Comparison of ENCODE assay signal across 8 mouse cellular contexts in genomic region chr11:96987873-96988655, GRCm38 (mm10). TPM values are rescaled to one million over a fixed set of nuclear protein-coding genes. Genes with fewer than 3 reads are reported as not detected.
A peak's percentile ranks its signal among the peaks of the same experiment; 100 is the strongest.
DNase-seq lines count a peak whose midpoint lies in the region; ATAC-seq and TF ChIP-seq lines count a peak whose summit lies in the region.

No protein-coding gene starts in this region.

- H3K9me3 ChIP-seq in embryonic facial prominence, embryonic 10.5 days: no peaks in the 10 kb centered on the region
- H3K9me3 ChIP-seq in intestine, postnatal 0 days (ENCODE audit: control insufficient read depth): no peaks in the 10 kb centered on the region
- no peaks in the 10 kb centered on the region for H3K9me3 ChIP-seq in midbrain, embryonic 16.5 days (replicated peaks; ENCODE audit: control insufficient read depth, low read length, poor library complexity, severe bottlenecking)

- H3K27me3 ChIP-seq in embryonic facial prominence, embryonic 10.5 days (replicated peaks; ENCODE audit: low read depth, poor library complexity, severe bottlenecking): peaks cover 82% of the 10 kb centered on the region
- 0 out of 2 replicates have a peak, but pooled peaks cover 4% of the 10 kb centered on the region for H3K27me3 ChIP-seq in intestine, postnatal 0 days (replicated peaks; ENCODE audit: control insufficient read depth, insufficient read depth, low read length)
- peaks cover 6% of the 10 kb centered on the region for H3K27me3 ChIP-seq in midbrain, embryonic 16.5 days (ENCODE audit: control insufficient read depth, insufficient read depth, low read depth, low read length)

- H3K36me3 ChIP-seq in embryonic facial prominence, embryonic 10.5 days (replicated peaks): no peaks in the 10 kb centered on the region
- no peaks in the 10 kb centered on the region for H3K36me3 ChIP-seq in intestine, postnatal 0 days (ENCODE audit: control insufficient read depth, insufficient read depth)
- no peaks in the 10 kb centered on the region for H3K36me3 ChIP-seq in midbrain, embryonic 16.5 days (ENCODE audit: control insufficient read depth, insufficient read depth, low read length)

- peak overlapping the region; percentile 28; the same call in 1 of the 2 replicates for H3K4me3 ChIP-seq in gastrocnemius, adult 2 months
- peak overlapping the region; percentile 54 for H3K4me3 ChIP-seq in embryonic facial prominence, embryonic 10.5 days
- H3K4me3 ChIP-seq in intestine, postnatal 0 days (ENCODE audit: low read depth, low read length): peak overlapping the region; percentile 17
- peak overlapping the region; percentile 45 for H3K4me3 ChIP-seq in midbrain, embryonic 16.5 days (ENCODE audit: low read depth, low read length)

- WGBS in embryonic facial prominence, embryonic 10.5 days: 6% methylated on average over 31 of the region's 31 CpGs
- 7% methylated on average over 31 of the region's 31 CpGs for WGBS in intestine, postnatal 0 days
- 6% methylated on average over 31 of the region's 31 CpGs for WGBS in midbrain, embryonic 16.5 days

- H3K4me1 ChIP-seq in embryonic facial prominence, embryonic 10.5 days: peaks cover 45% of the 10 kb centered on the region
- H3K4me1 ChIP-seq in intestine, postnatal 0 days (replicated peaks; ENCODE audit: control insufficient read depth, insufficient read depth, low read length): peaks cover 7% of the 10 kb centered on the region; the same call in 1 of the 2 replicates
- H3K4me1 ChIP-seq in midbrain, embryonic 16.5 days (ENCODE audit: control insufficient read depth, insufficient read depth, low read length): peaks cover 8% of the 10 kb centered on the region

- TF ChIP-seq CTCF in gastrocnemius, adult 2 months (IDR thresholded peaks at IDR 0.05): no peak
- no peak for TF ChIP-seq CTCF in intestine, postnatal 0 days (IDR thresholded peaks at IDR 0.05; ENCODE audit: low read depth)

- peak overlapping the region; percentile 56 for H3K4me2 ChIP-seq in intestine, postnatal 0 days (replicated peaks; ENCODE audit: low read depth)
- peak overlapping the region; percentile 75 for H3K4me2 ChIP-seq in midbrain, embryonic 16.5 days (ENCODE audit: low read length)

- 0 out of 2 replicates have a peak, but pooled peaks have one; percentile 25 for ATAC-seq in intestine, postnatal 0 days
- peak; percentile 74 for ATAC-seq in midbrain, embryonic 16.5 days

- no peak overlapping the region for H3K9ac ChIP-seq in intestine, postnatal 0 days (ENCODE audit: low read depth, low read length)
- H3K9ac ChIP-seq in midbrain, embryonic 16.5 days (ENCODE audit: low read depth, low read length): peak overlapping the region; percentile 69

- intact Hi-C loops in gastrocnemius, adult 2 months (cut with DNase I): no loop called here

- no peak for DNase-seq in gastrocnemius, adult 2 months
- DNase-seq in gastrocnemius, postnatal 25 days: no peak
- peak; percentile 88 for DNase-seq in A20 (ENCODE audit: low read depth, low spot score)
- peak; percentile 41 for DNase-seq in embryonic facial prominence, embryonic 10.5 days (ENCODE audit: low spot score)
- DNase-seq in thymus, postnatal 4 days: peak; percentile 73
- no peak for DNase-seq in layer of hippocampus, adult 9-11 months

- no peak overlapping the region for H3K27ac ChIP-seq in gastrocnemius, adult 2 months
- H3K27ac ChIP-seq in embryonic facial prominence, embryonic 10.5 days (replicated peaks): peak overlapping the region; percentile 8
- H3K27ac ChIP-seq in intestine, postnatal 0 days (ENCODE audit: low read depth, low read length): no peak overlapping the region
- H3K27ac ChIP-seq in midbrain, embryonic 16.5 days (ENCODE audit: low read length): peak overlapping the region; percentile 69

RNA-seq across cellular contexts. Expression of gene Sp2, which starts 5.3 kb away (rescaled TPM):
- 10 to 100 TPM; 10.4 to 11.0 TPM for total RNA-seq in gastrocnemius, adult 2 months (2021)
- 1 to 10 TPM; 8.9 to 9.0 TPM for total RNA-seq in gastrocnemius, postnatal 25 days (2021)
- 27.9 and 30.3 TPM in 2 replicates for polyA plus RNA-seq in embryonic facial prominence, embryonic 10.5 days (2016; fragmentation: Nextera tagmentation; extraction: Ambion mirVana)
- polyA plus RNA-seq in intestine, postnatal 0 days (2015; fragmentation: Nextera tagmentation; extraction: Ambion mirVana): 7.7 and 8.2 TPM in 2 replicates
- polyA plus RNA-seq in midbrain, embryonic 16.5 days (2015; fragmentation: Nextera tagmentation; extraction: Ambion mirVana): 15.4 and 16.8 TPM in 2 replicates

RNA-seq across cellular contexts. Expression of gene Sp6, which starts 25.1 kb away (rescaled TPM):
- under 1 TPM in 1 of 2 experiments, not detected in 1; 0.10 TPM for total RNA-seq in gastrocnemius, adult 2 months (2021)
- total RNA-seq in gastrocnemius, postnatal 25 days (2021): under 1 TPM in 1 of 2 experiments, not detected in 1; 0.10 TPM
- 4.4 and 7.4 TPM in 2 replicates for polyA plus RNA-seq in embryonic facial prominence, embryonic 10.5 days (2016; fragmentation: Nextera tagmentation; extraction: Ambion mirVana)
- 0.04 TPM in 1 of 2 replicates, not detected in the other for polyA plus RNA-seq in intestine, postnatal 0 days (2015; fragmentation: Nextera tagmentation; extraction: Ambion mirVana)
- 0.26 and 0.35 TPM in 2 replicates for polyA plus RNA-seq in midbrain, embryonic 16.5 days (2015; fragmentation: Nextera tagmentation; extraction: Ambion mirVana)

RNA-seq across cellular contexts. Expression of gene Scrn2, which starts 41.7 kb away (rescaled TPM):
- total RNA-seq in gastrocnemius, adult 2 months (2021): 10 to 100 TPM; 10.4 to 11.4 TPM
- total RNA-seq in gastrocnemius, postnatal 25 days (2021): 1 to 10 TPM; 9.3 to 9.4 TPM
- 43.5 and 43.8 TPM in 2 replicates for polyA plus RNA-seq in embryonic facial prominence, embryonic 10.5 days (2016; fragmentation: Nextera tagmentation; extraction: Ambion mirVana)
- 24.1 and 24.5 TPM in 2 replicates for polyA plus RNA-seq in intestine, postnatal 0 days (2015; fragmentation: Nextera tagmentation; extraction: Ambion mirVana)
- 13.7 and 16.7 TPM in 2 replicates for polyA plus RNA-seq in midbrain, embryonic 16.5 days (2015; fragmentation: Nextera tagmentation; extraction: Ambion mirVana)

RNA-seq across cellular contexts. Expression of gene Pnpo, which starts 44.3 kb away (rescaled TPM):
- 1 to 10 TPM; 7.4 to 8.2 TPM for total RNA-seq in gastrocnemius, adult 2 months (2021)
- total RNA-seq in gastrocnemius, postnatal 25 days (2021): 1 to 10 TPM; 7.0 to 8.3 TPM
- 32.0 and 34.5 TPM in 2 replicates for polyA plus RNA-seq in embryonic facial prominence, embryonic 10.5 days (2016; fragmentation: Nextera tagmentation; extraction: Ambion mirVana)
- polyA plus RNA-seq in intestine, postnatal 0 days (2015; fragmentation: Nextera tagmentation; extraction: Ambion mirVana): 145 and 158 TPM in 2 replicates
- 32.2 and 32.5 TPM in 2 replicates for polyA plus RNA-seq in midbrain, embryonic 16.5 days (2015; fragmentation: Nextera tagmentation; extraction: Ambion mirVana)

RNA-seq across cellular contexts. Expression of gene Lrrc46, which starts 53.1 kb away (rescaled TPM):
- total RNA-seq in gastrocnemius, adult 2 months (2021): not detected
- under 1 TPM in 1 of 2 experiments, not detected in 1; 0.27 TPM for total RNA-seq in gastrocnemius, postnatal 25 days (2021)
- polyA plus RNA-seq in embryonic facial prominence, embryonic 10.5 days (2016; fragmentation: Nextera tagmentation; extraction: Ambion mirVana): 1.2 TPM in 2 replicates
- 0.17 and 0.18 TPM in 2 replicates for polyA plus RNA-seq in intestine, postnatal 0 days (2015; fragmentation: Nextera tagmentation; extraction: Ambion mirVana)
- 3.4 and 4.0 TPM in 2 replicates for polyA plus RNA-seq in midbrain, embryonic 16.5 days (2015; fragmentation: Nextera tagmentation; extraction: Ambion mirVana)

Comparison
In these comparisons a context has a peak if more than half of its experiments do, and no peak if none do; other contexts are left out.
1. DNase-seq: peak in A20 (single experiment), embryonic facial prominence, embryonic 10.5 days (single experiment) and thymus, postnatal 4 days (single experiment); none in gastrocnemius, adult 2 months (single experiment), gastrocnemius, postnatal 25 days (single experiment) and layer of hippocampus, adult 9-11 months (single experiment).
2. H3K27ac ChIP-seq: peak in embryonic facial prominence, embryonic 10.5 days (single experiment) and midbrain, embryonic 16.5 days (single experiment); none in gastrocnemius, adult 2 months (single experiment) and intestine, postnatal 0 days (single experiment).
3. Peak in every context shown above with its lines, with median percentiles within 50 percentile points of each other: H3K4me3 ChIP-seq.